Mouse (Mus musculus) myocyte (in vitro differentiated cells): ENCODE data around the gene Egln3.

Experiments
- CEBPB ChIP-seq: IDR thresholded peaks from 2 replicates; pipeline ENCODE4 v1.6.1; 2011; ENCODE audit warnings: mild to moderate bottlenecking, moderate library complexity; ENCODE audit not compliant: poor library complexity, insufficient read depth, severe bottlenecking
- E2F4 ChIP-seq: IDR thresholded peaks from one replicate; pipeline ENCODE4 v1.6.1; 2011; ENCODE audit warnings: mild to moderate bottlenecking, control low read depth, moderate library complexity; ENCODE audit not compliant: insufficient read depth
- MAX ChIP-seq: IDR thresholded peaks from one replicate; pipeline ENCODE4 v1.6.1; 2011; ENCODE audit warnings: low read depth, mild to moderate bottlenecking, control low read depth
- MYOD1 ChIP-seq, 3 experiments: IDR thresholded peaks; one replicate each; pipeline ENCODE4 v1.6.1; 2011; ENCODE audit warnings: control low read depth in 2 of 3, low read depth in 2 of 3, mild to moderate bottlenecking in 2 of 3, moderate library complexity in 1 of 3; ENCODE audit not compliant: insufficient read length in 2 of 3, control insufficient read depth in 1 of 3
- MYOG ChIP-seq, 3 experiments: IDR thresholded peaks; one replicate each; pipeline ENCODE4 v1.6.1; 2011; ENCODE audit warnings: control low read depth in 2 of 3, low read depth in 2 of 3, mild to moderate bottlenecking in 2 of 3; ENCODE audit not compliant: insufficient read length in 2 of 3, control insufficient read depth in 1 of 3, insufficient read depth in 1 of 3
- POLR2A ChIP-seq: IDR thresholded peaks from one replicate; pipeline ENCODE4 v1.6.1; 2011; ENCODE audit warnings: low read depth, mild to moderate bottlenecking, control low read depth, moderate library complexity; ENCODE audit not compliant: insufficient read length
- POLR2AphosphoS2 ChIP-seq: IDR thresholded peaks from one replicate; pipeline ENCODE4 v1.6.1; 2011; ENCODE audit warnings: low read depth, control low read depth; ENCODE audit not compliant: insufficient read length
- REST ChIP-seq: IDR thresholded peaks from one replicate; pipeline ENCODE4 v1.6.1; 2011; ENCODE audit warnings: mild to moderate bottlenecking, control low read depth, moderate library complexity; ENCODE audit not compliant: insufficient read depth, insufficient read length
- SRF ChIP-seq: IDR thresholded peaks from one replicate; pipeline ENCODE4 v1.6.1; 2011; ENCODE audit warnings: low read depth; ENCODE audit not compliant: control insufficient read depth, insufficient read length
- TCF12 ChIP-seq: IDR thresholded peaks from one replicate; pipeline ENCODE4 v1.6.1; 2011; ENCODE audit warnings: mild to moderate bottlenecking, control low read depth; ENCODE audit not compliant: poor library complexity, insufficient read depth, severe bottlenecking

DNA sequence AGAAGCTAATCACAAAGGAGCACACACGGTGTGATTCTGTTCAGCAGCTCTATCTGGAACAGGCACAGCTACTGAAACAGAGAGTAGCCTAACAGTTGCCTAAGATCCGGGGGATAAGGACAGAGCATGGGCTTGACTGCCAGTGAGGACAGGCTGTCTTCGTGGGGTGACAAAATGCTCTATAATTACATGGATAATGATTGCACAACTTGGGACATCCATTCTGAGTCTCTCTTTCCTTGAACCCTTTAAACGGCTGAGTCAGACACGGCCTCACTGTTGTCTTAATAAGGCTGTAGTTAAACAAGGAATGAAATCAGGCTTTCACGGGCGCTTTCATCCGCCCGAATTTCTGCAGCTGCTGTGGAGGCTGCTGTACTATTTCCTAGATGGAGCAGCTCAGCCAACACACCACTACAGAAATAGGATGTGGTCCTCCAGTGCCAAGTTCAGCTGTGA, 48.3 kb upstream of the Egln3 start:
- TF ChIP-seq POLR2A = no peak
- peak; percentile 96 for TF ChIP-seq CEBPB
- no peak for TF ChIP-seq MAX
- no peak for TF ChIP-seq E2F4
- TF ChIP-seq MYOG (IDR thresholded peaks at IDR 0.05; ENCODE audit: control insufficient read depth in 1 of 3, insufficient read depth in 1 of 3, insufficient read length in 2 of 3, low read depth in 2 of 3) = peak in 2 of 3 experiments; percentile 68 to 88
- no peak for TF ChIP-seq SRF
- TF ChIP-seq TCF12 = peak; percentile 60
- TF ChIP-seq MYOD1 (IDR thresholded peaks at IDR 0.05; ENCODE audit: control insufficient read depth in 1 of 3, insufficient read length in 2 of 3, low read depth in 2 of 3) = peak; percentile 42 to 75 (median 52)
- no peak for TF ChIP-seq REST
- TF ChIP-seq POLR2AphosphoS2 = no peak
